Mouse (Mus musculus) MEL (cell line): ENCODE results near the gene Ncor1. TPM values are rescaled to one million over a fixed set of nuclear protein-coding genes. Genes with fewer than 3 reads are reported as not detected.

Experiments used
- DNase-seq: peaks from one replicate; pipeline ENCODE4 v3.0.0; 2011; ENCODE audit warnings: low read depth, low spot score
- H3K27ac ChIP-seq: 2 replicates; pipeline ENCODE4 v1.5.1; 2012; ENCODE audit warnings: low read depth, mild to moderate bottlenecking, control low read depth, low read length, moderate library complexity; ENCODE audit not compliant: control insufficient read depth
- H3K27me3 ChIP-seq, 2 experiments: fragments of 150-350 bp in 1 of 2; sonication (generic) in 1 of 2; 2 replicates each; pipeline ENCODE4 v1.6.1; 2012; ENCODE audit warnings: low read length in 2 of 2, mild to moderate bottlenecking in 2 of 2, improper control_type of control experiment in 1 of 2, moderate library complexity in 1 of 2; ENCODE audit not compliant: insufficient read depth in 2 of 2, control insufficient read depth in 1 of 2
- H3K36me3 ChIP-seq, 2 experiments: 2 replicates each; pipeline ENCODE4 v1.6.1; 2012 to 2014; ENCODE audit warnings: low read length in 2 of 2, improper control_type of control experiment in 1 of 2, inconsistent platforms in 1 of 2, mild to moderate bottlenecking in 1 of 2; ENCODE audit not compliant: insufficient read depth in 2 of 2, control insufficient read depth in 1 of 2
- H3K4me1 ChIP-seq, 2 experiments: fragments of 150-350 bp in 1 of 2; sonication (generic) in 1 of 2; 2 replicates each; pipeline ENCODE4 v1.6.1; 2012; ENCODE audit warnings: low read length in 2 of 2, improper control_type of control experiment in 1 of 2, mild to moderate bottlenecking in 1 of 2; ENCODE audit not compliant: insufficient read depth in 2 of 2, control insufficient read depth in 1 of 2
- H3K4me3 ChIP-seq, 2 experiments: fragments of 150-350 bp in 1 of 2; sonication (generic) in 1 of 2; 2 replicates each; pipeline ENCODE4 v1.5.1; 2012; ENCODE audit warnings: low read depth in 2 of 2, low read length in 2 of 2, mild to moderate bottlenecking in 2 of 2, moderate library complexity in 2 of 2, control low read depth in 1 of 2, improper control_type of control experiment in 1 of 2; ENCODE audit not compliant: control insufficient read depth in 1 of 2, insufficient read depth in 1 of 2
- H3K79me2 ChIP-seq: 2 replicates; pipeline ENCODE4 v1.6.1; 2012; ENCODE audit warnings: mild to moderate bottlenecking, low read length, moderate library complexity; ENCODE audit not compliant: control insufficient read depth, poor library complexity, insufficient read depth
- H3K9ac ChIP-seq: 2 replicates; pipeline ENCODE4 v1.6.1; 2012; ENCODE audit warnings: low read depth, mild to moderate bottlenecking, control low read depth, low read length, moderate library complexity; ENCODE audit not compliant: control insufficient read depth, poor library complexity, severe bottlenecking
- H3K9me3 ChIP-seq: fragments of 150-350 bp; sonication (generic); replicated peaks from 2 replicates; pipeline ENCODE4 v1.6.1; 2012; ENCODE audit warnings: mild to moderate bottlenecking, low read length, improper control_type of control experiment, moderate library complexity; ENCODE audit not compliant: insufficient read depth
- BHLHE40 ChIP-seq: IDR thresholded peaks from 2 replicates; pipeline ENCODE4 v1.6.1; 2012; ENCODE audit warnings: low read depth, mild to moderate bottlenecking, inconsistent platforms, low read length, improper control_type of control experiment, borderline replicate concordance
- CTCF ChIP-seq, 3 experiments: IDR thresholded peaks in 2 of 3; conservative IDR thresholded peaks in 1 of 3; 2 replicates each; pipeline ENCODE4 v1.5.1; 2011 to 2012; ENCODE audit warnings: low read length in 3 of 3, low read depth in 2 of 3, mild to moderate bottlenecking in 2 of 3, improper control_type of control experiment in 1 of 3, inconsistent platforms in 1 of 3, mixed read lengths in 1 of 3, moderate library complexity in 1 of 3; ENCODE audit not compliant: control insufficient read depth in 1 of 3, insufficient read depth in 1 of 3, poor library complexity in 1 of 3, severe bottlenecking in 1 of 3
- ETS1 ChIP-seq: IDR thresholded peaks from 2 replicates; pipeline ENCODE4 v1.6.1; 2012; ENCODE audit warnings: low read depth, mild to moderate bottlenecking, inconsistent platforms, low read length, improper control_type of control experiment, moderate library complexity
- GABPA ChIP-seq: IDR thresholded peaks from 2 replicates; pipeline ENCODE4 v1.6.1; 2012; ENCODE audit warnings: low read depth, mild to moderate bottlenecking, inconsistent platforms, low read length, improper control_type of control experiment, moderate library complexity
- JUND ChIP-seq: IDR thresholded peaks from 2 replicates; pipeline ENCODE4 v1.6.1; 2011; ENCODE audit warnings: low read depth, mild to moderate bottlenecking, improper control_type of control experiment, low read length
- MAFK ChIP-seq: IDR thresholded peaks from 2 replicates; pipeline ENCODE4 v1.6.1; 2011; ENCODE audit warnings: low read depth, mild to moderate bottlenecking, low read length, improper control_type of control experiment, borderline replicate concordance
- POLR2AphosphoS2 ChIP-seq: IDR thresholded peaks from 2 replicates; pipeline ENCODE4 v1.6.1; 2011; ENCODE audit warnings: low read length, improper control_type of control experiment
- POLR2AphosphoS5 ChIP-seq: IDR thresholded peaks from 2 replicates; pipeline ENCODE4 v1.6.1; 2012; ENCODE audit warnings: low read depth, borderline replicate concordance, mild to moderate bottlenecking, inconsistent platforms, low read length, moderate library complexity, mixed read lengths
- SMC3 ChIP-seq: IDR thresholded peaks from 2 replicates; pipeline ENCODE4 v1.6.1; 2011; ENCODE audit warnings: low read depth, low read length, improper control_type of control experiment
- TAL1 ChIP-seq: IDR thresholded peaks from 2 replicates; pipeline ENCODE4 v1.6.1; 2012; ENCODE audit warnings: mild to moderate bottlenecking, inconsistent platforms, low read length, moderate library complexity, mixed read lengths
- TBP ChIP-seq: IDR thresholded peaks from 2 replicates; pipeline ENCODE4 v1.8.0; 2011; ENCODE audit warnings: low read depth, low read length, improper control_type of control experiment
- USF1 ChIP-seq: IDR thresholded peaks from 2 replicates; pipeline ENCODE4 v1.6.1; 2014; ENCODE audit warnings: low read depth, mild to moderate bottlenecking, inconsistent platforms, low read length, improper control_type of control experiment, moderate library complexity
- ZC3H11A ChIP-seq: IDR thresholded peaks from 2 replicates; pipeline ENCODE4 v1.6.1; 2012; ENCODE audit warnings: low read depth, mild to moderate bottlenecking, inconsistent platforms, low read length, improper control_type of control experiment
- polyA plus RNA-seq, 2 experiments: library from polyadenylated mRNA; stranded (reverse) in 1 of 2; unstranded in 1 of 2; fragments of >175 nt in 1 of 2; fragments of >200 nt in 1 of 2; gene quantifications; 2 replicates each; pipeline versions ENCODE4 v1.2.1 to v1.2.4; 2012; ENCODE audit warnings: low replicate concordance in 2 of 2, low read depth in 1 of 2; ENCODE audit not compliant: insufficient read length in 2 of 2, insufficient read depth in 1 of 2, missing spikeins in 1 of 2
- total RNA-seq: library from RNA; depleted of rRNA; stranded (reverse); fragments of 300-350 nt; gene quantifications from 2 replicates; pipeline ENCODE4 v1.2.3, GENCODE M21; 2012

The Ncor1 gene
- total and polyA plus RNA-seq, 3 experiments = 71.8 to 250 (median 188) TPM

- TF ChIP-seq ETS1 (no peak), SMC3 (no peak), MAFK (no peak), TBP (no peak)
- TF ChIP-seq, all 39 proteins: peak for 0
- no peaks in the 10 kb centered on the region for H3K79me2 ChIP-seq
- H3K27me3 ChIP-seq = no peaks in the 10 kb centered on the region
- no peak overlapping the region for H3K9ac ChIP-seq
- no peak for DNase-seq
- no peaks in the 10 kb centered on the region for H3K9me3 ChIP-seq
- no peaks in the 10 kb centered on the region for H3K36me3 ChIP-seq
- H3K27ac ChIP-seq = no peak overlapping the region
- H3K4me3 ChIP-seq = no peak overlapping the region
- no peaks in the 10 kb centered on the region for H3K4me1 ChIP-seq
Observed at GRCm38 (mm10) chr11:62495276-62495801, 37.0 kb upstream of the Ncor1 start.

GRCm38 (mm10) chr11:62494754-62495275 is 36.5 kb upstream of the Ncor1 start:
- TF ChIP-seq USF1 (no peak), POLR2AphosphoS2 (no peak), TAL1 (no peak), TBP (no peak), ETS1 (no peak), ZC3H11A (no peak), SMC3 (no peak), GABPA (no peak), POLR2AphosphoS5 (no peak), JUND (no peak)
- Histone ChIP-seq H3K27me3 (no peaks in the 10 kb centered on the region), H3K9me3 (no peaks in the 10 kb centered on the region), H3K36me3 (no peaks in the 10 kb centered on the region), H3K9ac (no peak overlapping the region), H3K79me2 (no peaks in the 10 kb centered on the region), H3K4me3 (no peak overlapping the region), H3K27ac (no peak overlapping the region), H3K4me1 (no peaks in the 10 kb centered on the region)
- DNase-seq = no peak

GRCm38 (mm10) chr11:62493701-62494100 is 35.4 kb upstream of the Ncor1 start:
- H3K27me3 ChIP-seq = no peaks in the 10 kb centered on the region
- no peak for DNase-seq
- no peak overlapping the region for H3K27ac ChIP-seq
- no peaks in the 10 kb centered on the region for H3K36me3 ChIP-seq
- TF ChIP-seq BHLHE40 (no peak), CTCF (IDR thresholded peaks at IDR 0.05 in 2 of 3, conservative IDR thresholded peaks at IDR 0.05 in 1 of 3; ENCODE audit: control insufficient read depth in 1 of 3, insufficient read depth in 1 of 3, low read depth in 2 of 3, low read length in 3 of 3, poor library complexity in 1 of 3, severe bottlenecking in 1 of 3) (no peak)
- H3K4me1 ChIP-seq = no peaks in the 10 kb centered on the region
- H3K9ac ChIP-seq = no peak overlapping the region
- H3K79me2 ChIP-seq = no peaks in the 10 kb centered on the region
- H3K9me3 ChIP-seq = no peaks in the 10 kb centered on the region
- H3K4me3 ChIP-seq = no peak overlapping the region
